Mouse (Mus musculus) kidney, postnatal 36 days (tissue): ENCODE measurements around the gene Ak7.

Source experiments
- DNase-seq, 2 experiments: peaks; one replicate each; pipeline ENCODE4 v3.0.0; 2021 to 2022; ENCODE audit warnings: mixed read lengths in 2 of 2

Ak7 gene

DNA sequence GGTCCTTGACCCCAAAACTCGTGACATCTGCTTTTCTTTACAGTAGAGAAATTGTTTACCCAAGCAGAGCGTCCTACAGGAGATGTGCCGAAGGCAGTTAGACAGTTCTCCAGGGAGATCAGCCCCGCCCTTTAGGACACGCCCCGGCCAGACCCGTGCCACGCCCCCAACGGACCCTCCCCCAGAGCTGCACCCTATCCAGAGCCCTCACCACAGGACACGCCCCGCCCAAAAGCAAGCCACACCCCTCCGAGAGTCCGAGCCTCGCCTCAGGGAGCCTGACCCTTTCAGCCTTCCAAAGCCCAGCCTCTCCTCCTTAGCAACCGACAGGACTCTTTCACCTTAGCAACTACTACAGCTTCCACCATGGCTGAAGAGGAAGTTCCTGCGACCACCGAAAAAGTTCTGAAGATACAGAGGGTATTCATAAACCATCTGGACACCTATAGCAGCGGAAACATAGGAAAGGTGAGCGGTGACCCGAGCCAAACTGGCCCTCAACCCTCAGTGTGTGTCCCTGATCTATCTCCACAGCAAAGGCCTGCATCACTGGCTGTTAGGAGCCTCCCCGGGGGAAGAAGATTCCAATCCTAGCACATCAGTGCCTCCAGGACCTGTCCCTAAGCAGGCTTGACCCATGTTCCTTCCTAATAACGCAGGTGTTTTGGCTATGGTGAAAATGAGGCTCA is at the start of gene Ak7:
TSS of gene Ak7 (plus strand) at position 178 of the 689 bp plus-strand sequence.
- peak; percentile 74 to 88 for DNase-seq

DNA sequence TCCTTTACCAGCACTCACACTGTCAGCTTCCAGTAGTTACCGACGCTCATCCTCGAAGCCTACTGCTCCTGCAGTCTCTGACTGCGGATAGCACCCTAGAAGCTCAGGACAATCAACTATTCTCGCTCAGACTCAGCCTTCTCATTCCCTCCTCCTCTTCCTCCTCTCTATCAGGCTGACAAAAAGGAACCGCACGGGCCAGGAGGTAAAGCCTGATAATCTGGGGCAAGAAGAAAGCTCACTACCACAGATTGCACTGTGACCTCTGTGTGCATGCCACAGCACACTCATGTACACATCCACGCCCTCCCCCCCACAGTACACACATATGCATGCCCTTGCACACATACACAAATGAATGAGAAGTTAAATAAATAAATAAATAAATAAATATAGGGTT is 29.5 kb upstream of the Ak7 start:
- DNase-seq, result no peak

DNA sequence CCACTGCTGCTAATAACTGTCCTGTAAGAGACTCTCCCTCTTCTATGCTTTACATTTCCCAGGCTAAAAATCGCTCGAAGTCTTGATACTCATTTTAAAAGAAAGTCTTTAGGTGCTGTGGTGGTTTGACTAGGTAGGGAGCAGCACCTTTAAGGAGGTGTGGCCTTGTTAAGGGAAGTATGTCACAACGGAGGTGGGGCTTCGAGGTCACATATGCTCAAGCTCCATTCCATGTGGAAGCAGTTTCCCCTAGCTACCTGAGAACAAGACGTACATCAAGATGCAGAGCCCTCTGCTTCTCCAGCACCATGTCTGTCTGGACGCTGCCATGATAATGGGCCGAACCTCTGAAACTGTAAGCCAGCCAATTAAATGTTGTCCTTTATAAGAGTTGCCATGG is 27.6 kb upstream of the Ak7 start:
- DNase-seq, result no peak

DNA sequence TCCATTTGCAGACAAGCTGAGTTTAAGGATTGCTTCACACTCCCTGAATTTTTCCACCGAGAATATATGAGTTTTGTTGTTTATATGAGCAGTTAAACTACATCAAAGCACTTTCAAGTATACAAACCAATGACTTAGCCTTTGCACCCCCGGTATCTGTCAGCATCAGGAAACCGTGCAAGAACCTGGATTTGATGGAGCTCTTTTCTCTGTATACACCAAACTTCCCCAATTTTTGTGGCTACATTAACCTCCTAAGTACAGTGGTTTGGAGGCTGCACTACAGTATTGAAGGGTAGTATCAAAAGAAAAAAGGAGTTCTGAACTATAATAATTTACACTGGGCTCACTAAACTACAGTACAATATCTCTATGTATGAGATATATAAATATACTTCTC is 27.0 kb upstream of the Ak7 start:
- no peak for DNase-seq

DNA sequence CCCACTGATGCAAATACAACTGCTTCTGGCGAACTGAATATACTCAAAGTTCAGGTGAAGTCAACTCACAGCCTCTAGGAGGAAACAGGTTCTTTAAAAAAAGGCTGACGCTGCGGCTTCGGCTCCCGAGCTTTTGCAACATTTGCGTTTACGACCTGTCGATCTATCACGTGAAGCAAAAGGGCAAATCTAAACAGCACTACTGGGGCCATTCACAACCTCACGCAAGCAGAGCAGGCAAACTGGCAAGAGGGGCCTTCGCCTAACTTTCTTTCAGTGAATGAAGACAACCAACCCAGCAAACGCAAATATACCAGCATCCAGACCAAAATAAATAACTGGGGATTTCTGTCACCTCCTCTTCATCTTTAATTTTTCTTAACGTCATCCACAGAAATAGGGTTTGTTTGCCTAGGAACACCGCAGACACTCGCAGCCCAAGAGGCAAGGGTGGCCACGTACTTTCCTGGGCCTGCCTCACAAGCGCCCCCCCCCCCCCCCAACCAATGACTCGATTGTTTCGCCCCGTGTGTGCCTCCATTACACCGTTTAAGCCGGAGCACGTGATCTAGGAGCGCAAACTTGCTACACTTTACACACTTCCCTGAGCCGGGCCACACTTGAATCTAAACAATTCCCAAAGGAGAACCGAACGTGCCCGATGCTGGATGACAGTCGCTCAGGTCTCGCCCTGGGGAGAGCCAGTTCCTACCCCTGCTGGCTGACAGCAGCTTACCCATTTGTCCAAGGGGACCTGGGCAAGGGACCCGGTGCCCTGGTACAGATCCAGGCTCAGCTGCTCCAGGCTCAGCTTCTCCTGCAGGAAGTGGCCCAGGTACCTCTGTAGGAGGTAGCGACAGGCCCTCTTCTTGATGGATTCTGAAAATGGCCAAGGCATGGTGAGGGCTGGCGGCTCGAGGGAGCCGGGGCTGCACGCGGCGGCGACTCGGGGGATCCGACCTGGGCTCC is 21.6 kb upstream of the Ak7 start, which contains the start of gene Gskip:
TSS of gene Gskip (plus strand) at position 897 of the 969 bp plus-strand sequence.
- peak; percentile 61 to 67 for DNase-seq

DNA sequence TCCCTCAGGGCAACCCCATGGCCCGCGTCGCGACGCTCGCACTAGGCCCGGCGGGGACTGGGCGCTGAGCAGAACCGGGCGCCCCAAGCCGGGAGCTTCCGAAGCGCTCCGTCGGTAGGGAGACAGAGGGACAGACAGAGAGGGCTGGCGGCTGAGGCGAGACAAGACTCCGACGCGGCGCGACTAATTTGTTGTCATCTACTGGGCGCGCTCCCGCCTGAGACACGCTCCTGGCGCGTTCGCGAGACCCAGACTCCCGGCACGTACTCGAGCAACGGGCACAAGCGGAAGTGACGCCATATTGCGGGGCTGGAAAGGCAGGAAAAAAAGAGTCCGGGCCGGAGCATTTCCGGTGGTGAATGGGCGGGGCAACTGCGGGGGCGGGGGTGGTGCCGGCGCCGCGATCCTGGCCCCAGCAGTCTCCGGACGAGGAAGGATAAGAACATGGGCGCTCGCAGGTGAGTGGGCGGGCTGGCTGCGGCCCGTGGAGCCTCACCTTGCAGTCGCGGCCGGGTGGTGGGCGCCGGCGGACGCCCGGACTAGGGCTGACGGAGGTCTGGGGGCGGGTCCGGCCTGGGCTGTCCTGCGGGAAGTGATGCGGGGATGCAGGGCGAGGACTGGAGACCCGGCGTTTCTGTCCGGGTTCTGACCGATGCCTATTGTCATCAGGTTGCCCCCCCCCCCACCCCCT is 20.6 kb upstream of the Ak7 start, which contains the start of gene Atg2b:
TSS of gene Atg2b (minus strand) at position 211 of the 691 bp plus-strand sequence.
- peak; percentile 97 to 98 for DNase-seq

DNA sequence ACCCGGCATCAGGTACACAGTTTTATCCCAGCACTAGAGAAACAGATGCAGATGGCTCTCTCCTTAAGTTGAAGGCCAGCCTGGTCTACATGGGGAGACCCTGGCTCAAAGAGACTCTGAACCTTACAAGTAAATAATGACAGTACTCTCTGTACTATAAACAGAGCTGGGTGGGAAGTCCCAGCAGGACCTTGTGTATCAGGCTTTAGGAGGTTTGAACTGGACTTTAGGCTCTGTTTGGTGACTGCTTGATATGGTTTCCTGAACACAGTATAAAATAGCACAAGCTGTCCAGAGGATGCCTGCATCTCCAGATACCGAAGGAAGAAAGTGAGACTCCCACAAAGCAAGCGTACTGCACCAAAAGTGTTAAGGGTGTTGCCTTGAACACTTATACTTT is 19.0 kb upstream of the Ak7 start:
- DNase-seq, result peak in 1 of 2 experiments; percentile 14

DNA sequence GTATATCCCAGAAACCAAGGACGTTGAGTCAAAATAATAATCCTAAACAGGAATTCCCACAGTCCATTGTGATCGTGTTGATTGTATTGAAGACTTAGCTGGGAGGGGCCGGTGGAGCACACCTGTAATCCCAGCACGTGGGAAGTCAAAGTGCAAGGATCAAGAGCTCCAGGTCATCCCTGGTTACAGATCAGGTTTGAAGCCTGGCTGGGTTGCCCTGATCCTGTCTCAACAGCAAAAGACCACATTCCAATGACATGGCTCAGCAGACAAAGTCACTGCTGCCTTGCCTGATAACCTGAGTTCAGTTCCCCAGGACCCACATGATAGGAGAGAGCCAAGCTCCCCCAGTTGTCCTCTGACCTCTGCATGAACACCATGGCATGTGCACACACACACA is 18.4 kb upstream of the Ak7 start:
- DNase-seq, result peak; percentile 6 to 15

DNA sequence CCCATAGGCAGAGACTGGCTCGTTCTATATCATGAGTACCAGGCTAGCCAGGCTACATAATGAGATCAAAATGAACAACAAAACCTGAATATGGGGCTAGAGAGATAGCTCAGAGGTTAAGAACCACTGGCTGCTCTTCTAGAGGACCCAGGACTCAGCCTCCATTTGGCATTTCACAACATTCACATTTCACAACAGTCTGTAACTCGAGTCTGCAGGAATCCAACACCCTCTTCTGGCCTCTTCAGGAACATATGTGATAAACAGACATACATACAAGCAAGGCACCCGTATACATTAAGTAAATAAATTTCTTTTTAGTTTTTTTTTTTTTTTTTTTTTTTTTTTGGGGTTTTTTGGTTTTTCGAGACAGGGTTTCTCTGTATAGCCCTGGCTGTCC is 17.2 kb upstream of the Ak7 start:
- DNase-seq, result no peak

DNA sequence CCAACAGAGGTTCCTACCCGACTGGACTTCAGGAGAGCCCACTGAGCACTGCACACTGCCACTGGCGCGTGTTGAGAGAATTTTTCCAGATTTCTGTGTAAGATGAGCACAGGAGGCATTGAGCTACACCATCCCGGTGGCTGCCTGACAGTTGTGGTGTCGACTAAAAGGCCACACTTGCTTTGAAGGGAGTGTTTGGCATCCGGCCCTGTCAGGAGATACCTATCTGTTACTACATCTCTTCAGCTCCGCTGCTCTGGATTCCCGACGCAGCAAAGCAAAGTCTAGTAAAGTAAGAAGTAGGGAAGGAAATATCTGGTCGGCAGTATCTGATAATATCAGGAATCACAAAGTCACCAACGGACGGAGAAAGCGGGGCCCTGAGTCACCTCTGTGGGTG is 16.3 kb upstream of the Ak7 start:
- DNase-seq, result no peak

DNA sequence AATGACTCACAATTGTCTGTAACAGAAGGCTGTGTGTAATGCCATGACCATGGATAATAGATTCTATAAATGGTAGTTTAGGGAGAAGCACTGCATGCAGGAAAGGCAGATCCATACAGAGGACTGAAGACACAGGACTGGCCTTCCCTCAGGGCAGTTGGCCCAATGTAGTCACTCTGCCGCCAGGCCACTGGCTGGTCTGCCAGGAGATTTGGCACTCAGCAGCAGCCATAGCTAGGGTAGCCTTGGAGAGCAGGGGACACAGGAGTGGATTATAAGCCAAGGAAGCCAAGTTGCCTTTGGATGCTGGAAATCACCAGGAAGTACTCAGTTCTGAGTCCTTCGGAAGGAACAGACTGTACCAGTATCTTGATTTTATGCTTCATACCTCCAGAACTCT is 11.8 kb upstream of the Ak7 start:
- DNase-seq, result no peak

DNA sequence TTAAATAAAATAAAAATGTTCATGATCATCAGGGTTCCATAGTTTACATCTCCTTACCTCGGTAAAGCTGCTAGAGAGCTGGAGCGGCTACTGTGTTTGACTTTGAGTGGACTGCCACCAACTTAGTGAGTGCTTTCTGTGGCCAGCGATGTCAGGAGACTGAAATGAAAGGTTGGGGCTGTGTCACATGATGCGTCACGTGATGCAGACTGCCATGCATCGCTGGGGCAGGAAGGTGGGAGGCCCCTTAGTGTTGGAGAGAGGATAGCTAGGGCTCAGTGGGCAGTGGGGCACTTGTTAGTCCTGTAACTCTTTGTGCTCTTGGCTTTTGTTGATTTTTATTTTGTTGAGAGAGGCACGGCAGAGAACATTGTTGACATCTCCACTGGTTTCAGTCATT is 9.9 kb upstream of the Ak7 start:
- no peak for DNase-seq

DNA sequence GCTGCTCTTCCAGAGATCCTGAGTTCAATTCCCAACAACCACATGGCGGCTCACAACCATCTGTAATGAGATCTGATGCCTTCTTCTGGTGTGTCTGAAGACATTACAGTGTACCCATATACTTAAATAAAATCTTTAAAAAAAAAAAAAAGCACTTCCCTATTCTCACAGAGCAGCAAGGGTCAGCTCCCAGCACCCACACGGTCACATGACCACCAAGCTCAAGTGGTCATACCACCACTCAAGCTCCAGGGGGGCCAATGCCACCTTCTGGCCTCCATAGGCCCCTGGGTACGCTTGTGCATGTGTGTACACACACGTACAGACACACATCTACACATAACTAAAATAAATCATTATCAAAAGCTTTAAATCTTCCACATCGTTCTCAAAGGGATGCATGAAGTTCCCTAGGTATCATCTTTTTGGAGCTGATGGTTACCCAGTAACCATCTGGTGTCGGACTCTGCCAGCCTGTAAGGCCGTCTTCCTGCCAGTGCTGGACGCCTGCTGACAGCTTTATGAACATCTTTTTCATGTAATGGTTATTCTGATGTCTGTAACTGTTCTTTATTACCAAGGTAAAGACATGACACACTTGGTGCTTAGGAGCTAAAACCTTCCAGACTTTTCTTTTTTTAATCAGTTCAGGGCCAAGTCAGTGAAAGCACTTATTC is 8.5 kb upstream of the Ak7 start:
- DNase-seq, result no peak

DNA sequence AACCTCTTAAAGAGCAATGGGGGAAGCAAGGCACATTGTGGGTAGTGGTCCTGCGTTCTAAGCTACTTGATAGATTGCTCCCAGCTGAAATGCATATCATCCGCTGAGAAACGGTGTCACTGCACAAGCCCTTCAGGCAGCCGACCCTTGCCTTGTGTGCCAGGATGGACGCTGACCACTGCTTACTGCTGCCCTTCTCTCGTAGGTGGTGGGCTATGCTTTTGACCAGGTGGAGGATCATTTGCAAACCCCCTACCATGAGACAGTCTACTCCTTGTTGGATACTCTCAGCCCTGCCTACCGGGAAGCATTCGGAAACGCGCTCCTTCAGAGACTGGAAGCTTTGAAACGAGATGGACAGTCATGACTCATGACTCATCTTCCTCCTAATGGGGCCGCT is 5.3 kb upstream of the Ak7 start:
- no peak for DNase-seq

DNA sequence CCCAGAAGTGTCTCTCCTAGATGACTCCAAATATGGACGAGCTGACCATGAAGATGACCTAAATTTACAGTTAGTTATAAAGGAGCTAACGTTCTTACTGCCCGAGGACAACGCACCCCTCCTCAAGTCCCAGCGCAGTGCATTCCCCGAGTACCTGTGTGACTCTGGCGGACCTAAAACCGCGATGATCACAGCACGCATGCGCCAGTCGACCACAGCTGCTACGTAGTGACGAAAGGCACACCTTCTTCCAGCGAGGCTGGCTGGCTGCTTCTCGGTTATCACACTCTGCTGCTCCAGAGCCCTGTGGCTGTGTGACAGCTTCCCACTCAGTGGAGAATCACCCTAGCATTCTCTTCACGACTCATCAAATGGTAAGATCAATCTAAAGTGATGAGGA is 12.8 kb downstream of the Ak7 start:
- DNase-seq, result peak; percentile 18 to 60

DNA sequence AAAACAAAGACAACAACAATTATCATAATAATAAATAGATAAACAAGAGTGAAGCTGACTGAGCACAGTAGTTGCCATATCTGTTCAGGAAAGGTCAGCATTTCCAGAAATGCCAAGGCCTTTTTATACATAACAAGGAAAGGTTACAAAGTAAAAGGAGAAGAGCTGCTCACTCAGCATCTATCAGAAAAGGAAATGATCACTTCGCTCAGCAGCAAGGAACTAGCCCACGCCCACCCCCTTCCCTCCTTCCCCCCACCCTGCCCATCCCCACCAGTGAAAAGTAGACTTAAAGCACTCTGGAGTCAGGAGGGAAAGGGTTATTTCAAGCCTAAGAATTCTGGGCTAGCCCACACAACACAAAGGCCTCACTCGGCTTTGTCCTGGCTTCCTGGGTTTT is 14.4 kb downstream of the Ak7 start:
- no peak for DNase-seq

DNA sequence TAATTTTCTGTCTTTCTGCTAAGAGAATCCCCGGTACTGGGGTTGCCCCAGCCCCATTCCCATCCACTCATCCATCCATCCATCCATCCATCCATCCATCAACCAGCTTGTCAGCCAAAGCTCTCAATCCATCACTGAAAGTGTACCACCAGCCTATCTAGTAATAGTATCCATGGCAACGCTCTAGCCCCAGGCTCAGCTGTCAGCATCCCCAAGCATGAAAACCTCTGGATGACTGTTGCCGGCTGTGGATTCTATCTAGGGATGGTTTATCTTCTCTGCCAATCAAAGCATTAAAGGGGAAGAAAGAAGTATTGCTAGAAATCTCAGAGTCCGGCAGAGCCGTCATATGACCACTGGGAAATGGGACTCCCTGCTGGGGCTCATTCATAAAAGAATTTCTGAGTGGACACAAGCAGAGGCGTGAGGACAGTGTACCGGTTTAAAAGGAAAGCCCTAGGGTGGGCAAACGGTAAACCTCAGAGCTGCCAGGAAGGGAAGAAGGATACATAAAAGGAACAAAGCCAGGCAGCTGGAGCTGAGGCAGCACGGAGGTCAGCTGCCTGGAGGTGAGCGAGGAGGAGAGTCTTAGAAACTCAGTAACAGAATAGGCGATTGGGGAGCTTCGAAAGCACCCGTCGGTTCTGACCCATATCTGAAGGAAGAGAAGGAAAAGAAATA is 15.8 kb downstream of the Ak7 start:
- no peak for DNase-seq

DNA sequence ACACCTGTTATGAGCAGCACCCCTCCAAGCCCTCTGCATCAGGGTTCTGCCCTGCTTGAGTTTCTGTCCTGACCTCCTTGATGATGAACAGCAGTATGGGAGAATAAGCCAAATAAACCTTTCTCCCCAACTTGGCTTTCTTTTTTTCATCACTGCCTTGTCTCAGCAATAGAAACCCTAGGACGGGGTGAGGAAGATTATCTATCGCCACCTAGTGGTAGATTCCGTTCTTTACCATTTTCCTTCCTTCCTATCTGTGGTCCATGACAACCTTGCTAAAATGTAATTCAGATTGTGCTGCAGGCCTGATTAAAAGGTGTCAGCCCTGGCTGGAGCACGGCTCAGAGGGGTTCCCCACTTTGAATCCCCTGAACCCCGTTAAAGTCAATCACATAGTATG is 16.9 kb downstream of the Ak7 start:
- peak in 1 of 2 experiments; percentile 52 for DNase-seq

DNA sequence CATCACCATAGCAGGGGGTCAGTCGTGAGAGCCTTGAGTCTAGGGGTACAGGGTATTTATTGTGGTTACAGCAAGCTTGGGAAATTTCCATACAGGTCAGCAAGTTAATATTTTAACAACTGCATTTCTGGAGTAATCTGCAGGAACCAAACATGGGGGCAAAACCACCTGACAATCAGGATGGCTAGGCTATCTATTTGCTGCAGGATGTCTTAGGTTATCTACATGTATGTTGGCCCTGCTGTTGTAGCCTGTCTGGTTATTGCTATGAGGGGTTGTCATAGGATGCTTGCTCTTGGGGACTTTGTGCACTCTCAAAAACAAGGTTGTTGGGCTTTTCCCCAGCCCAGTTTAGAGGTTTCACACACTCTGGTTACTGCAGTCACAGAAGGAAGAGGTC is 18.8 kb downstream of the Ak7 start:
- no peak for DNase-seq

DNA sequence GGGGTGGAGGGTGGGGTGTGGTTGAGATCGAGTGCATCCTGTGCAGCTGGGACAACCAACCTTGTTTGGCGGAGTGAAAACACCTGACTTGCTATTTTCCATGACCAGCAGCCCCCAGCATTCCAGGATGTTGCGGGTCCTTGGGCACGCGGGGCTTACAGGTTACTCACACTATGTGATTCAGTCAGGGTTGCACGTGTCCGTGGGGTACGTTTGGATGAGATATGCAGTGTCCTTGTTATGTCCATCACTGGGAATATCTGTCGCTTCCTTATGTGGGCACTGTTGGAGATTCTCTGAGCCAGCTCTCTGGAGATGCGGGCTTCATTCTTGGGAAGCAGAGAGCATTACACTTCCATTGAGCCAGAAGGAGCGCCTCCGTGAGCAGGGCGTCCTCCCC is 20.0 kb downstream of the Ak7 start:
- no peak for DNase-seq

DNA sequence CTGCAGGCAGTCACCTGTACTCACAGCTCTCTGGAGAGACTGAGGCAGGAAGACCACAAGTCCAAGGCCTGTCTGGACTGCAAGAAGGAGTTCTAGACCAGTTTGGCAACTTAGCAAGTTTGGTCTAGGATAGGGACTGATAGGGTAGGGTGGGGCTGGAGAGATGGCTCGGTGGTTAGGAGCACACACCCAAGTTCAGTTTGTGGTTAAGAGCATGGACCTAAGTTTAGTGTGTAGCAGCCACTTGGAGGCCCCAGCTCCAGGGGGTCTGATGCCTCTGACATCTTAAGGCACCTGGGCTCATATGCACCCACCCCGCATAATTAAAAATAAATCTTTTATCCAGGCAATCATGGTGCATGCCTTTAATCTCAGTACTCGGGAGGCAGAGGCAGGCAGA is 21.5 kb downstream of the Ak7 start:
- no peak for DNase-seq

DNA sequence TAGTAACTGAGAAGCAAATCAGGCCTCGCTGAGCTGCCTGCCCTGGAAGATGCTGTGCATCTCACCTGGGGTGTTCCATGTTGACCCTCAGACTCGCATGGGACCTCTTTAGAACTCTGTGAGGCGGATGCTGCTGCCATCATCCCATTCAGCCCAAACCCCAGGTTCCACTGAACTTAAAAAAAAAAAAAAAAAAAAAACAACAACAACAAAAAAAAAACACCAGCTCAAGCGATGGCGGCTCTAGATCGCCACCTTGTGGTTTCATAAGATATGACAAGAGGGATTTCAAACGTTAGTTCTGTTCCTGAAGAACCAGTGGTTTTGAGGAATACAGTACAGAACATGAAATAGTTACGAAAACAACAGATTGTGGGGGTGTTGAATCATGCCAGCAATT is 22.2 kb downstream of the Ak7 start:
- DNase-seq, result peak; percentile 38 to 63
